Mouse (Mus musculus) yolk sac, embryonic 10.5 days (tissue): Measurements from ENCODE around the gene Sacs.
A peak's percentile ranks its signal among the peaks of the same experiment; 100 is the strongest.

ENCODE experiments used
- DNase-seq: peaks from one replicate; pipeline ENCODE4 v3.0.0-alpha.2; 2017; ENCODE audit warnings: low spot score

Gene Sacs

GRCm38 (mm10) chr14:61160920-61161319 is 22.7 kb downstream of the Sacs start:
- DNase-seq: no peak

DNA sequence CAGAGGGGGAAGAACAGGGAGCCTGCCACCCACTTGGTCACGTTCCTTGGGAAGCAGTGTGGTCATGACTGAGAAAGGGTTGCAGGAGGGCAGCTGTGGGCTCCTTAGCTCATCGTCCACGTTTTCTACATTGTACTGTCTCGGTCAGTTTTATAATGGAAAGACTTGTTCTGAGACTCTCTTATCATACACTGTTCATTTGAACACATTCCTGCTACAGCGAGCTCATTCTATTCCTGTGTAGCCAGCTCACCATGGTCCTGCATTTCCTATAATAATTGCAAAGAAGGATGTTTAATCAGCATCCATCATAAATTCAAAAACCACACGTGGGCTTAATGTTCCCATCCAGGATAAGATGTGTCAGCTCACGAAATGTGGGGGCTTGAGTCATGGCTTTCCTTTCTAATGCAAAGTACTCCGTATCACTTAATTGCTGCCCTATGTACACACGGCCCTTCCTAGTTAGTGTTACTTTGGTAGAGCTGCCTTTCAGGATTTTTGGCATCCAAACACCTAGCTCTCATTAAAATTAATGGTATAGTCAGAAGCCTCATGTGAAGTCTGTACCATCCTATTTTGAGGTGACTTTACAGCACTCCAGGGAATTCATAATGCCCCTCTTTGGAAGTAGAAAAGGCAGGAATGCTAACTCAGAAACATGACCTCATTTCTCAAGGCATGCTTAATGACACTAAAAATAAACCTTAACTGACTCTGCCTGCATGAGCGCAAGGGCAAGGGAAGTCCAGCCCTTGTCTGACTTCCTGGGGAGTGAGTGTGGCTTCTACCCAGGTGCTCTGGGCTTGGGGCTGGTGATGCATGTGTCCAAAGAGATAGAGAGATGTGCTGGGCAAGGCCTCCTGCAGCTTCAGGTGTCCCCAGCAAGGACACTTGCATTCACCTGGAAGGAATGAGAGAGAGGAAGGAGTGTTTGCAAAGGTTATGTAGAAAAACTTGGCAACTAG is 23.4 kb downstream of the Sacs start:
- DNase-seq: no peak

DNA sequence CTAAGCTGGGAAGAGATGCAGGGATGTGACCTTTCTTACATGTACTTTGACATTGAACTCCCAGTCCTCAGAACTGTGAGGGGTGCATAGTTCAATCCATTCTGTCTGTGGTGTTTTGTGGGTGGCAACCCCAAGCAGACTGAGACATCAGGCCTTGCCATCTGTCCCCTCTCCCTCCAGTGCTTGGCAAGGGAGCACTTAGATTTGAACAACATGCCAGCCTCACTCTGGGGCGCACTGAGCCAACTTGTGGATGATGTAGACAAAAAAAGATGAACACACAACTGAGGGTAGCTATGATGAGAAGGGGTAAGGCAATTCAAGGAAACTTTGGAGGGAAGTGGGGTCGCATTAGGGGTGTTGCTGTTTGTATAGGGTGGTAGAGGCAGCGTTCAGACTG is 26.2 kb downstream of the Sacs start:
- no peak for DNase-seq

DNA sequence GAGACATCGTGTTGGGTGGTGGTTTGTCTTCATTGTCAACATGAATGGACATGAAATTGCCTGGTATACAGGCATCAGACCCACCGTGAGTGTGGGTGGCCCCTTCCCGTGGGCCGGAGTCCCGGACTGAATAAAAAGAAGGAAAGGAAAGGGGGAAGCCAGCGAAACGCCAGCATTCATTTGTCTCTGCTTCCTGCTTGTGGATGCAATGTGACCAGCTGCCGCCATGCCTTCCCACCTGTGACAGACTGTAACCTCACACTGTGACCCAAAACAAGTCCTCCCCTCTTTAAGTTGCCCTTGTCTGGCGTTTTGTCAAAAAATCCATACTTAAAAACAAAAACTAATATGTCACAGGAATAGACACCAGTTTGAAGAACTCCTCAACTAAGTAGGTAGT is 27.7 kb downstream of the Sacs start:
- DNase-seq: no peak

DNA sequence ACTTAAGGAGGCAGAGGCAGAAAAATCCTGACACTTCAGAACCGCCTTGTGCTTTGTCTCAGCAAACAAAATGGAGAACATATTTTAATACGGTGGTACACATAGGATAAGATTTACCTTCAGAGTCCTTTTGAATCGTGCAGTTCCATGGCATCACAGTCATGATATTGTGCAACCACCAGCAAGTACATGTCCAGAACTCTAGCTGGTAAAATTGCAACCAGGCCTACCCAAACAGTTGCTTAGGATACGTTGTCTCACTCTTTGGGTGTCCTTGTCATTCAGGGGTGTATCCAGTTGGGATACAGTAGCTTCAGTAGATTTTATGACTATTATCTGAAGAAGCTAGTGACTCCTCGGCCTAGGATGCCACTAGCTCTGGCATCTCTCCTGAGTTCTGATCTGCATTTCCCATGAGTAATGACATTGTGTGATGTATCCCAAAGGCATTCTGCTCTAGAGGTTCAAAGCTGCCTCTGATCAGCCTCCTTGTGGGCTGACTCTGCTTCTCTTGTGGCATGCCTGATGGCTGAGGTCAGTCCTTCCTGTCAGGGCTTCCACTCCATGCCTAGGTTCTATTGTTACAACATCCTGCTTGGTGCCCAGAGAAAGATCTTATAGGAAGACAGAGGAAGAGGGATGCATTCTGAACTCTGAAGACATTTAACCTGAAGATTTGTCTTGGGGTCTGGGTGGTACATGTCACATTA is 33.2 kb downstream of the Sacs start:
- peak; percentile 1 for DNase-seq

GRCm38 (mm10) chr14:61172548-61173158 is 34.4 kb downstream of the Sacs start:
- peak; percentile 100 for DNase-seq

GRCm38 (mm10) chr14:61173229-61173628 is 35.0 kb downstream of the Sacs start:
- DNase-seq: no peak

DNA sequence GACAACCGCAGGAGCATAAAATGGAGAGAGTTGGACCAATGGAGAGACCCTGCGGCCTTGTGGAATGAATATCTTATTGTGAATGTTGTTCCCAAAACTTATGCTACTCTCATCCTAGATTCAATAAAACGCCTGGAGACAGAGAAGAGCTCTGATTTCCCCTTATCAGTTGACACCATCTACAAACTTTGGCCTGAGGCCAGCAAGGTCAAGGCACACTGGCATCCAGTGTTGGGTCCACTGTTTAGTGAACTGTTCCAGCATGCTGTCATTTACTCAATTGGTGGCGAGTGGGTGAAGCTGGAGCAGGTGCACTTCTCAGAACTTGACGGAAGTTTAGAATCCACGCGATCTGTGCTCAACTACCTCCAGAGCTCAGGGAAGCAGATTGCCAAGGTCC is 53.6 kb downstream of the Sacs start:
- DNase-seq: no peak

DNA sequence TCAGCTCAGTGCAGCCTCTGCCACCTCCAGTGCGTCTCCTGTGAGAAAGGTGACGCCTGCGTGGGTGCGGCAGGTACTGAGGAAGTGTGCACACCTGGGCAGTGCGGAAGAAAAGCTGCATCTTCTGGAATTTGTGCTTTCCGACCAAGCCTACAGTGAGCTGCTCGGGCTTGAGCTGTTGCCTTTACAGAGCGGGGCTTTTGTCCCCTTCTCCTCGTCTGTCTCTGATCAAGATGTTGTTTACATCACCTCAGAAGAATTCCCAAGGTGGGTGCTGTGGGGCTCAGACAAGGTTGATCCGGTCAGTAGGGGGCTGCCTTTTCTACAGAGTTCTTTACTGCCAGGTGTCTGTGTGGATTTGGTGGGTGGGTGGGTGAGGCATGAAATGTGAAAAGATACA is 54.1 kb downstream of the Sacs start:
- no peak for DNase-seq

DNA sequence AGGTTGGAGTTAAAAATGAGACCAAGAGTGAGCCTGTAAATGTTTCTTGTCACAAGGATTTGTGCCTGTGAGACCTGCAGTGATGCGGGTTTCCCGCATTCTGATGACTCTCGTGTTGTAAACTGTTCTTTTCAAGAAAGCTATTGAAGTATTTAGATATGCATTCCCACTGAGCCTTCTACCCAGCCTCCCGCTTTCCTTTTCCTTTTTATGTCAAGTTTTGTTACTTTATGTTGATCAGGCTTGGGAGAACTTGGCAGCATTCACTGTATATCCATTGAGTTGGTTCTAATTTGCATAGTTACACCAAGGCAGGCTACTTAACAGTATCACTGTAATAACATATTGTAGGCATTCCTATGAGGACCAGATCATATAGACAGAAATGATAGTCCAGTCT is 56.2 kb downstream of the Sacs start:
- DNase-seq: no peak

GRCm38 (mm10) chr14:61210111-61210510 is 71.9 kb downstream of the Sacs start:
- DNase-seq: no peak

DNA sequence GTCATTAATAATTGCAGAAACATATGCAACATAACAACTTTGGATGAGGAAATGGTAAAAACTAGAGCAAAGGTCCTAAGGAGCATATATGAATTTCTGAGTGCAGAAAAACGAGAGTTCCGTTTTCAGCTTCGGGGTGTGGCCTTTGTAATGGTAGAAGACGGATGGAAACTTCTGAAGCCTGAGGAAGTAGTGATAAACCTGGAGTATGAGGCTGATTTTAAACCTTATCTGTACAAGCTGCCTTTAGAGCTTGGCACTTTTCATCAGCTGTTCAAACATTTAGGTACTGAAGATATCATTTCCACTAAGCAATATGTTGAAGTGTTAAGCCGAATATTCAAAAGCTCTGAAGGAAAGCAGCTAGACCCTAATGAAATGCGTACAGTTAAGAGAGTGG is 73.5 kb downstream of the Sacs start:
- DNase-seq: no peak

GRCm38 (mm10) chr14:61221166-61221565 is 82.9 kb downstream of the Sacs start:
- no peak for DNase-seq

DNA sequence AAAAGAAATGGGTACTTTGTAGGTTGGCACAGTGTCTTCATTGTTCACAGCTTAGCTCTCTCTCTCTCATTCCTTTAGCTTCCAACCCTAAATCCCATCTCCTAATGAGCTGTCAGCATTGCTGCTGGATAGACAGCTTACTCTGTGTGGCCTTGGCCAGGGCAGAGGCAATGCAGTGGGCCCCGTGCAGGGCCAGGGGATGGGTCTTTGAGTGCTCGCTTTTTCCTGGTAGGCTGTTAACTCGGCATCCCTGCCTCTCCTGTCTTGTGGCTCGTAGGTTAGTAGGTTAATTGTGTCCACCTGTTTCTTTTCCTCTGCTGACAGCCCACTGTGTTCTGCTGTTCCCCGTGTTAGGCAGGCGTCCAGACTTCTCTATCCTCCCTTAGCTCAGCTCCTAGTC is 84.2 kb downstream of the Sacs start:
- DNase-seq: no peak

GRCm38 (mm10) chr14:61223740-61224139 is 85.5 kb downstream of the Sacs start:
- DNase-seq: no peak

DNA sequence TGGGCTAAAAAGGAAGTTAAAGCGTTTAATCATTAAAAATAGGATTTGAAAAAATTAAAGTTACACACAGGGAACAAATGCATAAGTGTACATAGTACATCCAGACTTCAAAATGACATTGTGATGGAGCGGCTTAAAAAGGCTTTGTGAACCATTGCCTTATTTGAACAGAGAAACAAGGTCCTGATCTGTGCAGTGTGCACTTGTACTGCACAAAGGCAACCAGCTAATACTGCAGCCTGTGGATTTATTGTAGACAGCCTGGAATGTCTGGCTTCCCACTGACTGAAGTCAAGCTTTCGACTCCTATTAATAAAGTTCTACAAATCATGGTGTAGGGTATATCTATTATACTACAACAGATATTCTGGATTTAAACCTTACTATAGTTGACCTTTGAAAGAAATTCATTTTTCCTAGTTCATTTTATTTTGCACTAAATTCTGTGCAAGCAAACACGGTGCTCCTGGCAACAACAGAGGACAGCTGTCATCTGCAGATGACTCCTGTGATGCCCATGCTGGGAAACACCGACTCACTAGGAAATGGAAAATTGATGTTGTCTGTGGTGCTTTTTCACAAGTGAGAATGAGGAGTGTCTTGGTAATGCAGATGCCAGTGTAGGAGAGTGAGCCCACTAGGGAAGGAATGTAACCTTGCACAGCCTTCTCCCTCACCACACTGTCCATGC is 86.3 kb downstream of the Sacs start:
- DNase-seq: no peak

DNA sequence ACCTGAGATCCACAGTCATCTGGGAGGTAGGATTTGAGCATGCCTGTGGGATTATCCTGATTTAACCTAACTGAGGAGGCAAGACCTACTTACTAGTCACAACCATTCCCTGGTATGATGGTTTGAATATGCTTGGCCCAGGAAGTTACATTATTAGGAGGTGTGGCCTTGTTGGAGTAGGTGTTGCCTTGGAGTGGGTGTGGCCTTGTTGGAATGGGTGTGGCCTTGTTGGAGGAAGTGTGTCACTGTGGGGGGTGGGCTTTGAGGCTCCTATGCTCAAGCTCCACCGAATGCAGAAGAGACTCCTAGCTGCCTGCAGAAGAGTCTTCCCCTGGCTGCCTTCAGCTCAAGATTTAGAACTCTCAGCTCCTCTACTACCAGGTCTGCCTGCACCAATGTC is 87.9 kb downstream of the Sacs start:
- no peak for DNase-seq

- peak; percentile 20 for DNase-seq
Measured at GRCm38 (mm10) chr14:61229763-61230162, 91.5 kb downstream of the Sacs start.

GRCm38 (mm10) chr14:61230179-61230578 is 91.9 kb downstream of the Sacs start:
- DNase-seq: no peak

GRCm38 (mm10) chr14:61232016-61232568 is 93.8 kb downstream of the Sacs start:
- DNase-seq: no peak

DNA sequence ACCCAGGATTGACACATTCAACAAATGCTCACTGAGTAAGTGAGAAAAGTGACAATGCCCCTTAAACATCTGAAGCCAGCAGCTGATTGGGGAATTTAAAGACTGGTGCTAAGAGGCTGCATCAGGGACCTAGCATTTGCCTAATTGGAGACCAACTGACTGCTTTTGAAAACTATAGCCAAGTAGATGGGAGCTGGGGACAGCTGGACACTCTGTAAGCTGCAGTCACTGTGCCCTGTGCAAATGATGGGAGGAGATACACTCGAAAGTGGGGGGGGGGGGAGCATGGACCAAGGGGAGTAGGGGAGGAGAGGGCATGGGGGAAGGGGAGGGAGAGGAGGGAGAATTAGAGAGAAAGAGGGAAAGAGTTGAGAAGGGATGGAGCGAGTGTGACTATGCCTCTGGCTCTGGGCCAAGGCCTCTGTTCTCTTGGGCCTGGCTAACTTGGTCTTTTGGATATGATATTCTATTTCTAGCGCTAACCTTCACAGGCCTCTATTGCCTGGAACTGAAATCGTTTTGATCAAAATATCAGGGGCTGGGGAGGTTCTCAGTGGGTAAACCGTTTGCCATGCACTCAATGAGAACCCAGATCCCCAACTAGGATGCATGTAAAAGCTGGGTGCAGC is 97.7 kb downstream of the Sacs start:
- DNase-seq: no peak
